Mouse (Mus musculus) forelimb bud, embryonic 11.5 days (tissue): Measurements from ENCODE around the gene Shbg.

Experiments
- DNase-seq: peaks from one replicate; pipeline ENCODE4 v3.0.0-alpha.2; 2012; ENCODE audit warnings: low read depth, low spot score

Shbg gene

DNA sequence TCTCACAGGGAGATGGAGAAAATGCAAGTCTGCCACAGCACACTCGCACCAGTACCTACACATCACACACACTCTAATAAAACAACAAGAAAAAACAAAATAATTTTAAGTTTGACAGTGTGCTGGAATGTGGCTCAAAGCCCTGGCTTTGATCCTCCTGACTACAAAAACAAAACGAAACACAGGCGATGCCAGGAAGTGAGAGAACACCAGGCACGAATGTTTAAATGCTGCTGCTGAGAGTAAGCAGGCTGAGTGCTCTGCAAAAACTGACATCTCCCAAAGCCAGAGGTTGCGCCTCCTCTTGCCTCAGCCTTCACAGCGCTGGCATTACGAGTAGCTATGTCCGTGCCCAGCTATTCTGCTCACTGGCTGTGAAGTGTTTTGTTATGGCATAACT, 52.6 kb downstream of the Shbg start:
- no peak for DNase-seq
